Mouse (Mus musculus): ENCODE data around the gene Prss32.

GRCm38 (mm10) chr17:23831201-23831600 lies 12.5 kb upstream of the Prss32 start:
- TF ChIP-seq POLR2A (IDR thresholded peaks at IDR 0.05; ENCODE audit: control insufficient read depth, low read depth, low read length) (no peak), CTCF (IDR thresholded peaks at IDR 0.05; ENCODE audit: control insufficient read depth, insufficient read depth, insufficient replicate concordance, low read depth, low read length) (no peak)

Measured in testis, adult 2 months (tissue).